Mouse (Mus musculus) bone marrow macrophage, adult 2 months (primary cell): ENCODE measurements at regions not wholly inside any gene's neighbourhood (a gene's known extent, or its start where the extent isn't known, plus 50 kb on each side); places are given as distances from the start of the nearest gene placed in this dataset.

ENCODE experiments used
- CTCF ChIP-seq: IDR thresholded peaks from 2 replicates; pipeline ENCODE4 v1.5.1; 2012; ENCODE audit warnings: low read depth, mild to moderate bottlenecking, low read length, moderate library complexity
- POLR2A ChIP-seq: IDR thresholded peaks from 2 replicates; pipeline ENCODE4 v1.6.1; 2012; ENCODE audit warnings: mild to moderate bottlenecking, low read depth, low read length, borderline replicate concordance

GRCm38 (mm10) chr17:31751262-31751661, 73.7 kb downstream of the Cryaa start:
- TF ChIP-seq CTCF (no peak), POLR2A (no peak)
